Mouse (Mus musculus): ENCODE data around the gene Vmn1r177. TPM values are rescaled to one million over a fixed set of nuclear protein-coding genes. Genes with fewer than 3 reads are reported as not detected.

The Vmn1r177 gene
- total RNA-seq (2023): not detected

DNA sequence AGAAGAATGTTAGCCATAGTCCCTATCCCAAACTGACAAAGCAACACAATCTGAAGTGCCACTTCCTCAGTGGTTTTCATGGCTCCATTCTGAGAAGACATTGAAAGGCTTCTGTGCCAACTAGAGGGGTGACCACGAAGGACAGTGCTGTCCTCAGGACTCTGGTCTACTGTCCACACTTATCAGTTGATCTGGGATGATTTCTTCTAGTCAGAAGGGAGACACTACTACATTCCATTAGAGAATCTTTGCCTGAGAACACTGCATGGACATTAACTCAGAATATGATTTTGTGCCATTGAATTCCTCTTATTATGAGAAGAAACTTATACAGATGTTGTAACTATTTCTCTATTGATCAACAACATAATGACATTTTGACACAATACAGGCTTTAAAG lies at the start of gene Vmn1r177:
Gene Vmn1r177, minus strand, starts transcription at position 101 of the 400 bp plus-strand sequence.

DNA sequence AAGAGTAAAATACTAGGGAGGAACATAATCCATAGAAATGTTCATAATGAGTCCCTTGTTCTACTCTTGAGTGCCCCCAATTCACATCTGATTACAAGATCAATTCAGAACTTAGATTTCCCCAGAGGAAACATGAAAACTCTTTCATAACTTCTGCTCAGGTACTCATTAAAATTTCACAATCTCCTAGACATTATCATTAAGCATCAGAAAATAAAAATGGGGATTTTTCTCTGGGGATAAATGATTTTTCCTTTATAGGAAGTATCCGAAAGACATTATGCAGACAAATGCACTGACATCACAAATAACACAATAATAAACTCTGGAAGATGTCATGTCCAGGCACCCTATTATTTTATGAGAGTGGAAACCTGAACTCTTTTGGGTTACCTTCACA lies 25.5 kb upstream of the Vmn1r177 start, which contains the start of gene Vmn1r178:
Gene Vmn1r178, plus strand, starts transcription at position 301 of the 400 bp plus-strand sequence.

DNA sequence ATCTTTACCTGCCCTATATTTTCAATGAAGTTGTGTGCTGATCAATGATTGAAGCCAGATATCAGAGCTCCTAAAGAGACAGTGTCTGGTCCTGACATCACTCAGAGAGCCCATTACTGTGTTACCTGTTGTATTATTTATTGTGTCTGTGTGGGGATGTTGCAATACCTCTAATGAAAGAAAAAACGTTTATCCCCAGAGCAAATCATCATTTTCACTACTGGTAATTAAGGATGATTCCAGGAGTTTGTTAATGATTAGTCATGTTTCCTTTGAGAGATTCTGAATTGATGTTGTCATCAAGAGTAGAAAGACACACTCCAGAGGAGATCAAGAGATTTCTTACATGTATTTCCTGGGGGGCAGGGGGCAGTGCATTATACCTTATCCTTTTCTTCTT lies 29.0 kb downstream of the Vmn1r177 start, which contains the start of gene Vmn1r176:
Gene Vmn1r176, minus strand, starts transcription at position 101 of the 400 bp plus-strand sequence.

Other genes with a start within 250 kb of the Vmn1r177 start
- gene Vmn1r171, start 235.7 kb downstream of the Vmn1r177 start, total RNA-seq (2023): not detected
- not detected for gene Vmn1r172, start 208.1 kb downstream of the Vmn1r177 start, total RNA-seq (2023)
- gene Vmn1r173, start 165.7 kb downstream of the Vmn1r177 start, total RNA-seq (2023): not detected
- not detected for gene Vmn1r174, start 114.2 kb downstream of the Vmn1r177 start, total RNA-seq (2023)
- gene Vmn1r175, start 55.8 kb downstream of the Vmn1r177 start, total RNA-seq (2023): not detected
- gene Vmn1r176, start 29.1 kb downstream of the Vmn1r177 start, total RNA-seq (2023): not detected
- not detected for gene Vmn1r178, start 25.6 kb upstream of the Vmn1r177 start, total RNA-seq (2023)
- gene Vmn1r179, start 60.5 kb upstream of the Vmn1r177 start, total RNA-seq (2023): not detected
- gene Vmn1r180, start 84.2 kb upstream of the Vmn1r177 start, total RNA-seq (2023): not detected
- not detected for gene Vmn1r181, start 108.2 kb upstream of the Vmn1r177 start, total RNA-seq (2023)
- gene V1rd19, start 135.2 kb upstream of the Vmn1r177 start, total RNA-seq (2023): not detected
- gene Vmn1r183, start 186.8 kb upstream of the Vmn1r177 start, total RNA-seq (2023): not detected
- gene Zfp180, start 215.5 kb upstream of the Vmn1r177 start, total RNA-seq (2023): 10 to 100 TPM; 14.4 to 16.3 TPM
- 1 to 10 TPM; 1.2 to 1.6 TPM for gene Zfp112, start 245.9 kb upstream of the Vmn1r177 start, total RNA-seq (2023)